Mouse (Mus musculus) hindlimb bud, embryonic 11.5 days (tissue): Measurements from ENCODE around the gene Tspyl3.
A peak's percentile ranks its signal among the peaks of the same experiment; 100 is the strongest.
"Not testable (repeated sequence)": the region's sequence is repeated elsewhere in the genome, so short reads cannot be mapped to it uniquely, and the experiment has no call there.

Source experiments
- DNase-seq: peaks from one replicate; pipeline ENCODE4 v3.0.0-alpha.2; 2012; ENCODE audit warnings: low read depth, low spot score; ENCODE audit errors: extremely low spot score

Gene Tspyl3

DNA sequence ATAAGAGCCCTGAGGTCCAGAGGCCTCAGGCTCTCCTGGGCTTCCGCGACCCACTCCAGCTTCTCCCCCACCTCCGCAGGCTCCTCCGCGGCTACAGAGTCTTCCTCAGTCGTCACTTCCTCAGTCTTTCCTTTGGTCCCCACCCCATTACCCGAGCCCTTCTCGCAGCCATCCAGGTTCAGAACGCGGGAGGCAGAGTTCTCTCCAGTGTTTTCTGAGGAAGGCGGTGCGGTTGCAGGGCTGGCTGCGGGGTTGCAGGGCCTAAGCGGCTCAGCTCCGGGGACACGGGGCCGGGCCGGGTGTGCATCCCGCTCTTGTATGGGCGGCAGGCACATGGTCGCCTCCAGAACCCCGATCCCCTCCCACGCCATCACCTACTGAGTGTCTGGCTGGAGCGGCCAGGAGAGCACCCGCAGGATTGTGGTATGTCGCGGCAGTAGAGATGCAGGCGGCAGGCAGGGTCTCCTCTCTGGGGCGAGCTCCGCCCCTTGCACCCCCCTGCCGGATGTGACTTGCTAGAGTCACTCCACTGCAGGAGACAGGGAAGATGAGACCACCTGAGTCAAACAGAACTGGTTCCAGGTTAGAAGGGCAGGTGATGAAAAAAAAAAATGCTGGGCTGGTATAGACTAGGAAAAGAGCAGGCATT is at the start of gene Tspyl3:
Gene Tspyl3, minus strand, starts transcription at position 496 of the 649 bp plus-strand sequence.
- DNase-seq, result no peak

DNA sequence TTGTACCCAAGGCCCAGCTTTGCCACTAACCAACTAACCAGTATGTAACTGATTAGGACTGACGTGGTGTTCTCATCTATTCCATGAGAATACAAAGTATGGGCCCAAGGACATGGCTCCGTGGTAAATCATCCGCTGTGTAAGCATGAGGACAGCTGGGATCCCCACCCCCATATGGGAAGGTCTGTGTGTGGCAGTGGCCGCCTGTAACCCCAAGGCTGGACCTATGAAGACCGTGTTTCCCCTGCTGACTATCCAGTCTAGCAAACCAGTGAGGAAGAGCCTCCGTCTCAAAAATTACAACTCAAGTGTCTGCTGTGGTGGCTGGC is 49.6 kb upstream of the Tspyl3 start:
- no peak for DNase-seq

DNA sequence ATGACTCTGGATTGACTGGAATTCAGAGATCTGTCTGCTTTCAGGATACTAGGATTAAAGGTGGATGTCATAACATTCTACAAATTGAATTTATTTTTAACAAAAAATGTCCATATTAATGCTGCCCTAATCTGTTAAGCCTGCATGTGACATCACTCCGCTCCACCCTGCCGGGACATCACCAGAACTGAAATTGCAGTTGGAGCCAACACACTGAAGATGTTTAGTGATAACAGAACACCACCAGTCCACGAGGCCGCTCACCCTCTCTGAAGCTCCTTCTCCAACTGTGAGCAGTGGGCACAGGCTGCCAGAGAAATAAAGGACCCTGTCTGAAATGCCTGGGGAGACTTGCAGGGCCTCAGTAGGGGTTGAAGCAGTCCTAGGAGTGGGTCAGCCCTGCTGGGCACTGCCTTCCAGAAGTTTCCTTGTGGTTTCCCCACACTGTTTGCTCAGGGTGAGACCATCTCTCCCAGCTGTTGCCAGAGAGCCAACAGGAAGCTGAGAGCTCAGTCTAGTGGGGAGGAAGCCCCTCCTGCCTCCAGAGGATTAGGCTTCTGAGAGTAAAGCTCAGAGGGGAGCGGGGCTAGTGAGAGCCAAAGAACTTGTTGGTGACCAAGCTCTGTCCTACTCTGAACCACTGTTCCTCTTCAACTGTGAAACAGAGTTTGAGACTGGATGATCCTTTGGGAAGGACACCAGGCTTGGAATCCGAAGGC is 49.1 kb upstream of the Tspyl3 start:
- DNase-seq, result not testable (repeated sequence)

DNA sequence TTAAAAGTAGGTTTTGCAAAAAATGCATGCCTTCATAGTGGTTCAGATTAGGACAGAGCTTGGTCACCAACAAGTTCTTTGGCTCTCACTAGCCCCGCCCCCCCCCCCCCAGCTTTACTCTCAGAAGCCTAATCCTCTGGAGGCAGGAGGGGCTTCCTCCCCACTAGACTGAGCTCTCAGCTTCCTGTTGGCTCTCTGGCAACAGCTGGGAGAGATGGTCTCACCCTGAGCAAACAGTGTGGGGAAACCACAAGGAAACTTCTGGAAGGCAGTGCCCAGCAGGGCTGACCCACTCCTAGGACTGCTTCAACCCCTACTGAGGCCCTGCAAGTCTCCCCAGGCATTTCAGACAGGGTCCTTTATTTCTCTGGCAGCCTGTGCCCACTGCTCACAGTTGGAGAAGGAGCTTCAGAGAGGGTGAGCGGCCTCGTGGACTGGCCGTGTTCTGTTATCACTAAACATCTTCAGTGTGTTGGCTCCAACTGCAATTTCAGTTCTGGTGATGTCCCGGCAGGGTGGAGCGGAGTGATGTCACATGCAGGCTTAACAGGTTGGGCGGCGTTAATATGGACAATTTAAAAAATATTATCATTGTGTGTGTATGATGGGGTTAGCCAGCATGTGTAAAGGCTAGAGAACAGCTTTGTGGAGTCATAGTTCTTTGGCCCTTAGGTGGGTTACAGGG is 45.1 kb upstream of the Tspyl3 start:
- not testable (repeated sequence) for DNase-seq

GRCm38 (mm10) chr2:153267331-153267730 is 42.1 kb upstream of the Tspyl3 start:
- DNase-seq, result no peak

DNA sequence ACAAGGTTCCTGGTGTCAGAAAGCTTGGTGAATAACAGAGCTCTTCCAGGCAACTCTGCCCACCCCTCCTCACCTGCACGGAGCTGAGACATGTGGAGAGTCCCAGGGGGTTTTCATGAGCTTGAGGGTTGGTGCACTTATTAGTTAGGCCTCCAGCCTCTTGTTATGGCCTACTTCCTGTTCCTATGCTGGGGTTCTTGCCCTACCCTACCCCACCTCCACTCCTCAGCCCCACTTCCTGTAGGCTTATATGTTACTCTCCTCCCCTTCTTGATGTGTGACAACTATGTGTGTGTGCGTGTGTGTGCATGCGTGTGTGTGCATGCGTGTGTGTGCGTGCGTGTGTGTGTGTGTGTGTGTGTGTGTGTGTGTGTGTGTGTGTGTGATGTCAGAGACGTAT is 37.8 kb upstream of the Tspyl3 start:
- no peak for DNase-seq

GRCm38 (mm10) chr2:153259864-153260674 is 34.8 kb upstream of the Tspyl3 start:
- no peak for DNase-seq

GRCm38 (mm10) chr2:153259030-153259863 is 34.0 kb upstream of the Tspyl3 start:
- DNase-seq, result no peak

DNA sequence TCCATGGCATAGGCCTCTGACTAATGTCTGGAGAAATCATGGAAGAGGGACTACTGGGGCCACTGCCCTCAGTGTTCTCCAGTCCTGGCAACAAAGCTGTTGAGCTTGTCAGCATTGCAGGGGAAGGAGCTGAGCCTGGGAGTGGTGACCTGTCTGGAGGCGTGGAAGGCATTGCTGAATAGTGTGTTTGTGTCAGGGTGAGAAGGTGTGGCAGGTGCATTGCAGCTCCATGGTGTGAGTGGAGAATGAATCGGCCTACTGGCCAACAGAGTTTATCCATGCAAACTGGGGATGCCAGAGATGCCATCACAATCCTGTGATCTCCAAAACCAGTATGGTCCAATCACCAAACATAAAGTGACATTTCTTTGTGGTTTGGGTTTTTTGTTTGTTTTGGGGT is 31.4 kb upstream of the Tspyl3 start:
- no peak for DNase-seq

GRCm38 (mm10) chr2:153249751-153250150 is 24.5 kb upstream of the Tspyl3 start:
- no peak for DNase-seq

GRCm38 (mm10) chr2:153242156-153242555 is 16.9 kb upstream of the Tspyl3 start:
- DNase-seq, result no peak

GRCm38 (mm10) chr2:153241250-153242014 is 16.2 kb upstream of the Tspyl3 start, which contains the start of the genes Plagl2 and Pofut1:
Plagl2 (minus strand) TSS chr2:153241426.
Pofut1 (plus strand) TSS chr2:153241533.
- peak; percentile 39 for DNase-seq

DNA sequence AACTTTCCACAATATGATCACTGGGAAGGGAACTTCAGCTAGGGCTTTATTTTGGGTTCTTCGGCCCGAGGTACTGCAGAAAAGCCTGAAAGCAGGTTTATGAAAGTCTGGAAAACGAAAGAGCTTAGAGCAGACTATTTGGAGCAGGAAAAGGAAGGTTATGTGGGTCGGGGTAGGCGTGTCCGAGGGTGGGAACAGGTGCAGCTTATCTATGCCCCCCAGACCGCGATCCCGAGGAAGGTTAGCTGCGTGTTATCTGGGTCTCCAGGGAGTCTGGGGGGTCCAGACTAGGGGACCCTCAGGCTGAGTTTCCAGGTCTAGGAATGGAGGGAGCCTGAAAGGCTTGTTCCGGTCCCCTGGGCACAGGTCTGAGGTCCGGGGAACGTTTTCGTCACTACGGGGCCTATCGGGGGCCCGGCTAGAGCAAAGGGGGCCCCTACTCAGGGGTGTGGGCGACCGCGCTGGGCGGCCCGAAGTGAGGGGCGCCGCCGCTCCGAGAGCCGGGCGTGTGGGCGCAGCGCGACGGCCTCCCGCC is 15.5 kb upstream of the Tspyl3 start:
- no peak for DNase-seq

- no peak for DNase-seq
Observed at GRCm38 (mm10) chr2:153239860-153240480, 14.7 kb upstream of the Tspyl3 start.

DNA sequence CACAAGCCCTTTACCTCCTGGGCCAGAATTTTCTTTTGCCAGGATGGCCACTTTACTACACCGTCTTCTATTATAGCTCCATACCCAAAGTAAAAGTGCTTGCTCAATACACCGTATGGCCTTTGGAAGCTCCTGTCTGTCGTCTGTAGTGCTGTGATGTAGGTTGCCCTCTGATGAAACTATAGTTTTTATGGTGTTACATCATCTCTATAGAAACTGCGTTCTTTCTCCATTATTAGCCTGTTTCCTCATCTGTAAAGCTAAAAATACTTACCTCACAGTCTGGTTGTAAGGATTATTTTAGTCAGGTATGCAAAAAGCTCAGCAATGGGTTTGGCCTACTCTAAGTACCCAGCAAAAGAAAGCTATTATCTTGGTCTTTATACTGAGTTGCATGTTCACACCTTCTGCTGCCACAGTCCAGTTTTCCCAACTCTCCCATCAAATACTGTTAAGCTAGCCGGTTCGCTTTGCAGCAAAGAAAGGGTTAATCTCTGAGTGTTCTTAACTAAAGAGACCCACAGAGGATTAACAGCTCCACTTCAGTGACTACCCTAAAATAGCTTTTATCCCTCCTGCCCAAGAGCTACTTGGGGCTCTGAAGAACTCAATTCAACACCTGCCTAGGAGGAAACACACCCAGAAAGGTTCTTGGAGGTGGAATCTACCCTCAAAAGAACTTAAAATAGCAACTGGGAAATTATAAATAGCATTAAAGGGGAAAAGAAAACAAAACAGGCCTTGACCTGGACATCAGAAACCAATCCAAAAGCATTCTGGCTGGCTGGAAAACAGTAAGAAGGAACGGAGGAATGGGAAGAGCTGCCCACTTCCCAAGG is 14.0 kb upstream of the Tspyl3 start:
- no peak for DNase-seq

- DNase-seq, result no peak
Observed at GRCm38 (mm10) chr2:153238406-153238805, 13.2 kb upstream of the Tspyl3 start.

GRCm38 (mm10) chr2:153237891-153238290 is 12.7 kb upstream of the Tspyl3 start:
- DNase-seq, result no peak

DNA sequence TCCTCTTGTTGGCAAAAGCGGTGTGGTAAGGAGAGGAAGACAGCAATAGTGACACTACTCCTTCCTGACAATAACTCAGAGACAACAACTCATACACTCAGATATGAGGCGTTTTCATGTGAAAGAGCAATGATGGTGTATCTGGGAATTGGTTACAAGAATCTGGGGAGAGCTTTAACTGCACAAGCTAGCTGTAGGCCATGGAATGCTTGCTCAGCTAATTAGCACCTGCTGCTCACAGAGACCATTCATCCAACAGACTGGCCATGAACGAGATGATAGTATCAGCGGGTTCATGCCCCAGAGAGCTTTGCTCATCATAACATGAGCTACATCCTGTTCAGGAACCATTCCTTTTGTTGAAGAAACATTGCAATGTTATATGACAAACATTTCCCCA is 12.0 kb upstream of the Tspyl3 start:
- DNase-seq, result no peak
